Mouse (Mus musculus) brain, embryonic 14.5 days (tissue): Measurements from ENCODE around the gene Rps6. TPM values are rescaled to one million over a fixed set of nuclear protein-coding genes. Genes with fewer than 3 reads are reported as not detected.
"Not testable (repeated sequence)": the region's sequence is repeated elsewhere in the genome, so short reads cannot be mapped to it uniquely, and the experiment has no call there.

Experiments
- DNase-seq: peaks from one replicate; pipeline ENCODE4 v3.0.0-alpha.2; 2011; ENCODE audit warnings: low read depth
- CTCF ChIP-seq: fragments of 200-500 bp; IDR thresholded peaks from 2 replicates; pipeline ENCODE4 v1.5.1; 2012; ENCODE audit warnings: inconsistent platforms, mild to moderate bottlenecking, moderate library complexity, borderline replicate concordance; ENCODE audit not compliant: insufficient read depth, insufficient read length; ENCODE audit errors: extremely low read depth
- POLR2A ChIP-seq: fragments of 200-500 bp; IDR thresholded peaks from 2 replicates; pipeline ENCODE4 v1.6.1; 2012; ENCODE audit warnings: mild to moderate bottlenecking, inconsistent platforms, borderline replicate concordance; ENCODE audit not compliant: poor library complexity, insufficient read depth, insufficient read length, severe bottlenecking; ENCODE audit errors: extremely low read depth
- polyA plus RNA-seq: library from polyadenylated mRNA; depleted of rRNA; stranded (reverse); fragments of >200 nt; gene quantifications from 2 replicates; pipeline ENCODE4 v1.2.3, GENCODE M21; 2012

Gene Rps6
- polyA plus RNA-seq, 1 experiment = 1,195 TPM

DNA sequence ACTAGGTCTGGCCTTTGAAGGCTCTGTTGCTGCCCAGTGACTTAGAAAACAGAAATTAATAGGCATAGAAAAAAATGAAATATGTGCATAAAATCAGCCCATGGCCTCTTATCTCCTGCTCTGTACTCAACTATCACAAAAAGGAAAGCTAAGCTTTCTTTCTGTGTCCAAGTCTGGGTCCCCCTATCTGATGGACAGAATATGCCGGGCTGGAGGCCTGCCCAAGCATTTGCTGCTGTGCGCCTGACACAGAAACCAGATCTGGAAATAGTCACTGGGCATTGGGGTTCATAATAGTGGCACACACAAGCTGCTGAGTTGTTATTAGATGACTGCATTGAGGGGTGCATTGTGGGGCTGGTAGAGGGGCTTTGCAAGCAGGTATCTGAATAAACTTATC, 22.3 kb upstream of the Rps6 start:
- no peak for DNase-seq
- no peak for TF ChIP-seq CTCF
- TF ChIP-seq POLR2A = no peak

DNA sequence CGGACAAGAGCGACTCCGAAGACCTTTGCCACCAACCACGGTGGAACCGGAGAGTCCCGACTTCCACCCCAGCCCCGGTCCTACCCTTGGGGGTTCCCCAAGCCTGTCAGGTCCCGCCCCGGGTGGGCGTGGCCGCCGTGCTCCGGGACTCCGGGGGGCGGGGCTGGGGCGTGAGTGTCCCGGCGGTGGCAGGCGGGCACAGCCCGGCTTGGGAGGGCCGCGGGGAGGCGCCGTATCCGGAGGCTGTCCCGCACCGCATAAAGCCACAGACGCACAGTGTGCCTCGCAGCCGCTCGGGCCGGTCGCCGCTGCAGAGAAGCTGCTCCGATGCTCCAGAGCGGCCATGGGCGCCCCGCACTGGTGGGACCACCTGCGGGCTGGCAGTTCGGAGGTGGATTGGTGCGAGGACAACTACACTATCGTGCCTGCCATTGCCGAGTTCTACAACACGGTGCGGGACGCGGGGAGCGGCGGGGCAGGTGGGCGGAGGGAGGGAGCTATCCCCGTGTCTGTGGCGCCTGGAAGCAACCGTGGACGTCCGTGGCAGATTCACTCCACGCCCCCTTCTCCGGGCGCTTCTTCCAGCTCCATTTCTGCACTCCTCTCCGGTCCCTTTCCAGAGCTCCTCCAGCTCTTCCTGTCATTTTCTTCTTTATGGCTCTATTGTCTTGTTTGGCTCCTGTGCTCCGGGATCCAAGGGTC, 17.1 kb upstream of the Rps6 start, which contains the start of gene Acer2:
Gene Acer2, plus strand, starts transcription at position 251 of the 702 bp plus-strand sequence.
- peak; percentile 85 for DNase-seq
- peak; percentile 70; the same call in 1 of the 2 replicates for TF ChIP-seq POLR2A
- 0 out of 2 replicates have a peak, but pooled peaks have one; percentile 0 for TF ChIP-seq CTCF

DNA sequence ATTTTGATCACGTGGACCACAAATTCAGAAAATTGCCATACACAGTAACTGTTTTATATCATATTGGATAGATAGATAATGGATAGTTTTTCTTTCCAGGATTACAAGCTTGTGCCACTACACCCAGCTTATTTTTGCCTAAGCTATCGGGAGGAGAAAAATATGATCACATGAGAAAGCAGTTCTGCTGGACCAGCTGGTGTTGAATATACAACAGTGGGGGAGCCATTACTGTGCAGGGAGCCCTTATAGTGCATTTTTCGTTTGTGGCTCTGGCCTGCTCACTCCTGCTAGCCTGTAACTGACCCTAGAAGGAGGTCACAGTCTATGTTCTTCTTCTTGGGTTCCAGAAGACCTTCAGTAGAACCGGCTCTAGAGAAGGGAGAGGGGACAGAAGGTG, 15.9 kb upstream of the Rps6 start:
- peak; percentile 23 for DNase-seq
- no peak for TF ChIP-seq POLR2A
- no peak for TF ChIP-seq CTCF

DNA sequence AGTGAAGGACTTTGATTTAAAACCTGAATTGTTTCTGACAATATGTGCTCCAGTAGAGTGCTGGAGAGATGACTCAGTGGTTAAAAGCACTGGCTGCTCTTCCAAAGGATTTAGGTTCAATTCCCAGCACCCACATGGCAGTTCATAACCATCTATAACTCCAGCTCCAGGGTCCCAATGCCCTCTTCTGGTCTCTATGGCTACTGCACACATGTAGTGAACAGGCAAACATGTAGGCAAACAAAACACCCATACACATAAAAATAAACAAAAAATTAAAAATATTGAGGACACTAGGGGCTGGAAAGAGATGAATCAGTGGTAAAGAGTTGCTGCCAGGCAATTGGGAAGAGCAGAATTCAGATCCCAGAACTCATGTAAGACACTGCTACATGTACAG, 14.8 kb upstream of the Rps6 start:
- DNase-seq = no peak
- no peak for TF ChIP-seq POLR2A
- no peak for TF ChIP-seq CTCF

DNA sequence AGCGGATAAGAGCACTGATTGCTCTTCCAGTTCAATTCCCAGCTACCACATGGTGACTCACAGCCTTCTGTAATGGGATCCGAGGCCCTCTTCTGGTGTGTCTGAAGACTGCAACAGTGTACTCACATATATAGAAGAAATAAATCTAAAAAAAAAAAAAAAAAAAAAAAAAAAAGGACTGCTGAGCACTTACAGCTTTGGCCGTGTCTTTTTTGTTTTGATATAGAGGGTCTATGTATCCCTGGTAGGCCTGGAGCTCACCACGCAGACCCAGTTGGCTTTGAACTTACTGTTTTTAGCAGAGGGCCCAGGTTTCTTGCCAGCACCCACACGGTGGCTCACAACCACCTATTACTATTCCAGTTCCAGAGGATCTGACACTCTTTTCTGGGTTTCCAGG, 6.9 kb upstream of the Rps6 start:
- no peak for DNase-seq
- TF ChIP-seq POLR2A (no peak), CTCF (no peak)

DNA sequence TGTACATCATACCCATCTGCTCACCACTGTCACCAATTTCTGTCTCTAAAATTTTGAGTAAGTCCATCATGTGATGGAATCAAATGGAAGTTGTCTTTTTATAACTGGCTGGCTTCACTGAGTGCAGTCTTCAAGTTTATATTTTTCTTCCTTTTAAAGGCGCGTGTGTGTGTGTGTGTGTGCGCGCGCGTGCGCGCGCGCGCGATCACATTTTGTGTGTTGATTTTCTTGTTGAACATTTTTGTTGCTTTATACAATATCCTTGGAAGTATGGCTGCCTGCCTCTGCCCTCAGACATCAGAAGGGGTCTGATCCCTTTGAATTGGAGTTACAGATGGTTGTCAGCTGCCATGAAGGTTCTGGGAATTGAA, 843 bp upstream of the Rps6 start:
- no peak for TF ChIP-seq CTCF
- no peak for TF ChIP-seq POLR2A
- peak; percentile 33 for DNase-seq

DNA sequence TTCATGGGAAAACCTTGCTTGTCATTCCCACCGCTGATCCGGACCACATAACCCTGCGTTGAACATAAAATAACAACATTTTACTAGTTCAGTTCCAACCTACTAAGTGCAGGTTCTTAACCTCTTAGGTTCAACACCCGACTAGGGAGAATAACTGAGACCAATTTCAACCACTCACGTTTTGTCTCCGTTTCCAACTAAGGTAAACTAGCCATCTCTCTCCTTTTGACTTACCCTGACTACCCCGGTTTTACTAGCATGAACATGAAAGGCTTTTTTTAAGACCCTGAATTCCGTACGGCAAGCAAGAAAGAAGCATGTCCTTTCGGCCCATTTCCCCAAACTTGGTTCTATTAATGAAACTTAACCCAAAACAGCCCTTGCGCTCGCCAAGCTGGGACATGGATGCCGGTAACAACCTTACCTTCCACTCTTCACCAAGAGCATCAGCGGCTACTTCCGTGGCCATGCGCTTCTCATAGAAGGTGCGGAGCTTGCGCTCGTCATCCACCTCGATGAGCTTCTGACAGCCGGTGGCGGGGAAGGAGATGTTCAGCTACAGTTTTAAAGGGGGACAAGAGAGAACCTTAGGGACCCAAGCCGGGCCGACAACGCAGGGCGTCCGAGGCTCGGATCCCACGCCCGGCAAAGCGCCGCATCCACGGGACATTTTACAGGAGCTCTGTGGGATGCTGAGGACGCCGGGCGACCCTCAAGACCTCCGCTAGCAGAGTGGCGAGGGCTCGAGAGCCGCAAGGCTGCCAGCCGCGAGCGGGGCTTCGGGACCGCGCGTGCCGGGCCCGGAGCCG, 704 bp downstream of the Rps6 start:
- TF ChIP-seq CTCF = no peak
- DNase-seq = peak; percentile 26

DNA sequence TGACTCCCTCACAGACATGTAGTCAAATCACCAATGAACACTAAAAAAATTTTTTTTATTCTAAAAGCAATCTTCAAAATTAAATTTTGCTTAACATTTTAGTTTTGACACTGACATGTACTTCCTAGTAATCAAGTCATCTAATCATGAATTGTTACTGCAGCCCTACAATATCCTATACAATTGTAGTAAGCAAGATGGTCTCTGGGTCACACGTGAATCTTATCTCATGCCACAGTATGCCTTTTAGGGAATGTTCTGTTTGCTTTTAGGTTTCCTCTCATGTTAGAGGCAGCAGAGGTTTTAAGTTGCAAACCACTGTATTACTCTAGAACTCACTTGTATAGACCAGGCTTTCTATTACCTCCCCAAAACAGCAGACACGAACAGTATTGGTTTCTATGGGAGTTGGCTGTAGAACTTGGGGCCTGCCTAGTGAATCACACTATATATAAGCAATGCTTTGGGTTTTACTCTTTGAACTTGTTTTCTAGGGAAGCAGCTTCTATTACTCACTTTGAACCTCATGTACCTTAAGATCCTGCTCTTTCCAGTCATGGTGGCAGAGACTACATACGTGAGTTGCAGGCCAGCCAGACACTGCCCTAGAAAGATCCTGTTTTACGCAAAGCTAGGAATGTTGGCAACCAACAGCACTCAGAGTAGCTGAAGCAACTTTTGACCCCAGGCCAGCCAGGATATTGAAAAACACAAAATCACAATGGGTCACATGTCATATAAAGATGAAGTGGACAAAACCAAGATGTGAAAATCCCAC, 4.2 kb downstream of the Rps6 start:
- TF ChIP-seq POLR2A (no peak), CTCF (no peak)
- no peak for DNase-seq

DNA sequence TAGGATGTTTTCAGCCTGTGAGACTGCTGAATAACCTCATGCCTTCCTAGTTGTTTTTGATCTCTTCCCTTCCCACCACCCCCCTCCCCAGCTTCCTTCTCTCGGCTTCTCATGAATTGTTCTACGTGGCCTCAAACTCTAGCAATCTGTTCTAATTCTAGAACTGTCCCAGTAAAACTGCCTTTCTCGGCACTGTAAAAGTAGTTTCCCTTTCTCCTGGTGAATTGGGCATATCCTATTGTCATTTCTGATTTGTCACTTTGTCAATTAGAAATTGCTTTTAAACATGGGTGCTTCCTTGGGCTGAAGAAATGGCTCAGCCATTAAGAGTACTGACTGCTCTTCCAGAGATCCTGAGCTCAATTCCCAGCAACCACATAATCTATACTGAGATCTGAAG, 5.2 kb downstream of the Rps6 start:
- no peak for DNase-seq
- TF ChIP-seq CTCF (no peak), POLR2A (no peak)

DNA sequence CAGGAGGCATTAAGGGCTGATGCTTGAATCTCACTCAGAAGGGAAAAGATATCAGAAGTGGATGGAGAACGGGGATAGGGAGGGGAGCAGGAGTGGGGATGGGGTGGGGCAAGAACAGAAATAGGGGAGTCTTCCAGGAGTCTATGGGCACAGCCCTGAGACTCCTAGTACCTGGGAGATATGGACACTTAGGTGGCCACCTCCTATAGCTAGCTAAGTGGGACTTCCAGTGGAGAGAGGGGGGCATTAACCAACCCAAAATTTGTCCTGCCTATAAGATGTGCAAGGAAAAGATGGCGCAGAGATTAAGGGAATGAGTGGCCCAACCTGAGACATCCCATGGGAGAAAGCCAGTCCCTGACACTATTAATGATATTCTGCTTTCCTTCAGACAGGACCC, 5.9 kb downstream of the Rps6 start:
- TF ChIP-seq CTCF (no peak), POLR2A (no peak)
- no peak for DNase-seq

DNA sequence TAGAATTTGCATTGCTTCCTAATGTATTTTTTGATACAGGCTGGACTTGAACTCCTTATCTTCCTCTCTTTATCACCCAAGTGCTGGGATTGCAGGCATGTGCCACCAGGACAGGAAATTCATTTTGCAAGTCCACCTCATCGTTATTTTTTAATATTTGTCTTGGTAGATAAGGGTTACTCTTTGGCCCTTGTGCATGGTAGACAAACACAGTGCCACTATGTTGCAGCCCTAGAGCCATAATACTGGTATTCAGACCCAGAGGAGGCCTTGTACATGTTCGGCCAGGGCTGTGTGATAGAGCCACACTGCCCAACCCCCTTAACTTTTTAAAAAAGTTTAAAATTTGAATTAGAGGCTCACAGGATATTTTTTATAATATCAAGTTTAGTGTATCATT, 10.0 kb downstream of the Rps6 start:
- DNase-seq = no peak
- no peak for TF ChIP-seq CTCF
- no peak for TF ChIP-seq POLR2A

DNA sequence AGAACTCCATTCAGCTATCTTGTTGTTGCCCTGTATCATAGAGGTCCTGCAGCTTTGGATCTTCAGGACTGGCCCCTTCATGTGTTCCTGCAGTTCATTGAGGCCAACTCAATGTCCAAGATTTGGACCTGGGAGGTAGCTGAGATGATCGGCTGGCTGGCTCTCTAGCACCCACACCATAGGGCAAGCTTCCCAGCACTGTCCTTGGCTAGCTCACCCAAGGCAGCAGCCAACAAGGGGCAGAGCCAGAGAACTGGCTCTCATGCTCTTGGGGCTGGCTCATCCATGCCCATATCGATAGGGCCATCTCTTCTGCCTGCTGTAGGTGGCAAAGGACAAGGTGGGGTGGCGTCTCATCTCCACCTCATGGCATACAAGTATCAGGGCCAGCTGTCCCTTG, 11.8 kb downstream of the Rps6 start:
- DNase-seq = no peak
- TF ChIP-seq POLR2A (no peak), CTCF (no peak)

DNA sequence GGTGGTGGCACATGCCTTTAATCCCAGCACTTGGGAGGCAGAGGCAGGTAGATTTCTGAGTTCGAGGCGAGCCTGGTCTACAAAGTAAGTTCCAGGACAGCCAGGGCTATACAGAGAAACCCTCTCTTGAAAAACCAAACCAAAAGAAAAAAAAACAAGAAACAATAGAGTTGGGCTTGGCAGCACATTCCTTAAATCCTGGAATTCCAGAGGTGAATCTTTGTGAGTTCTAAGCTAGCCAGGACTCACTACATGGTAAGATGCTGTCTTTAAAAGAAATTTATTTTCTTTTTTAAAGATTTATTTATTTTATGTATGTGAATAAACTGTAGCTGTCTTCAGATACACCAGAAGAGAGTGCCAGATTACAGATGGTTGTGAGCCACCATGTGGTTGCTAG, 16.1 kb downstream of the Rps6 start:
- not testable (repeated sequence) for DNase-seq
